Mouse (Mus musculus): Measurements from ENCODE around the gene Sox30.

Sox30 gene

DNA sequence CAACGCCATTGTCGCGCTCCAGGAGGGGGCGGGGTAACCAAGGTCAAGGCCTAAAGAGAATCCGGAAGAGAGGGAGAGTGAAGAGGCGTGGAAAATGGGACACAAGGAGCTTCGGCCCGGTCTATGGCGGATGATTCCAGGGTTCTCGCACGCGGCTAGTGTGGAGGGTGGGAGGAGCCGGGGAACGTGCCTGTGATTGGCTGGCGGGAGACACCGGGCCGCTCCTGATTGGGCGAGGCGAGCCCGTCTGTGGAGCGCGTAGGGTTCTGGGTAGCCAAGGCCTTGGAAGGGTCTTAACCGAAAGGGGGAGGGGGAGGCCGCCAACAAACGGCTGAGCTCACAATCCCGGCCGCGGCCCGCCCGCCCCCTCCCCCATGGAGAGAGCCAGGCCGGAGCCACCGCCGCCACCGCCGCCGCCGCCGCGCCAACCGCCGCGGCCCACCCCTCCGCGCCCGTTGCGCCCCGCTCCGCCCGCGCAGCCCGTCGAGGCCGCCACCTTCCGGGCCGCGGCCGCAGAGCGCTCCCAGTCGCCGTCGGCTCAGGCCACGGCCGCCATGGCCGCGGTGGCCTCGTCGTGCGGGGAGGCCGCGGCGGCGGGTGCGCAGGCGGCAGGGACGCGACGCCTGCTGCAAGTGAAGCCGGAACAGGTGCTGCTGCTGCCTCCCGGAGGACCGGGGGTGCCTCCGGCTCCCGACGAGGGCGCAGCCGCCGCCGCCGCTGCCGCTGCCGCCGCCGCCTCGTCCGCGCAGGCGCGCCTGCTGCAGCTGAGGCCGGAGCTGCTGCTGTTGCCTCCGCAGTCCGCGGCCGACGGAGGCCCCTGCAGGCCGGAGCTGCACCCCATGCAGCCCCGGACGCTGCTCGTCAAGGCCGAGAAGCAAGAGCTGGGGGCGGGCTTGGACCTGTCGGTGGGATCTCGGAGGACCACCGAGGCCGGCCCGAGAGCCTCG, at the start of gene Sox30:
Sox30 (plus strand) TSS at position 365 of the 947 bp plus-strand sequence.
- DNase-seq = peak; percentile 49 to 80

DNA sequence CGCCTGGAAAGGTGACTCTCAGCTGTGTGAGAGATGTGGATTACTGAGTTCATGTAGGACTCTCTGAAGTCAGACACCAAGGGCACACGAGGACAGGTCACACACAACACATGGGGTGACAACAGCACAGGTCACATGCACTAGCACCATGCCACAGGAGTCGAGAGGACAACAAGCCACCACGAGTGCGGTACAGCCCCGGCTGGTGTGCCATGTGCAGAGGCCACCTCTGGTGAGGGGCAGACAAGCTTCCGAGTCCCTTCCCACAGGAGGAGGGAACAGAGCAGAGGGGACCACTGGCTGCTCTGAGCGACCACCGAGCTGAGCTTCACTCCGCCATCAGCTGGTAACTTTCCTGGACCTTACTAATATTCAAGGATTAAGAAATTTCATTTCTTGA, 47.3 kb upstream of the Sox30 start:
- no peak for DNase-seq

DNA sequence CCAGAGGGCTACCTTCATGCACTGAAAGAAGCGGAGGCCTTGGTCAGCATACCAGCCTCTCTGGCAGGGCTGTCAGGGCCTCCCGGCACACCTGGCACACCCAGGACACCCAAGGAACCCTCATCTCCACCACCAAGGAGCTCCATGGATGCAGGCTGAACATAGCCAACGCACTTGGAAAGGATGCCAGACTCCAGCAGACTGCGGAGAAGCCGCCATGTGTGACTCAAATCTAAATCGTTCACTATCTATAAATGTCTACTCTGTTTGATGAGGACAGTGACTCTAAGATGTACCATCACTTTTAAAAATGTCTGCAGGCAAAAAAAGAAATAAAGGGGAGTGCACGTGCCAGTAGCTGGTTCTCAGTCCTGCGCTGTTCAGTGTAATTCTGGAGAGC, 42.6 kb upstream of the Sox30 start:
- DNase-seq = no peak

DNA sequence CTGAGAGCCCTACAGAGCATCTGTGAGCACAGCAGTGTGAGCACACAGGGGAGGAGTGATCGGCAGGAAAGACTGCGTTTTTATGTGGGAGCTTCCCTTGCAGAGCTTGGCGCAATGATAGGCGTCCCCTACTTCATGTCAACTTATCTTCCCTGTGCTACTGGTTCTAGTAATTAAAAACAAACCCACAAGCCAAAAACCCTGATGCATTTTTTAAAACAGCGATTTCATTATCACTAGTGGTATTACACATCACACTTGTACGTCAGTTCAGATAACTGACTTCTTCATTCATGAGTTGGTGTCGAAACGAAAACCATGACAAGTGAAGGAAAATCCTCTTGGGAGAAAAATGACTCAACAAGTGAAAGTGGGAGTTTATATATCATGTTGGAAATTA, 41.2 kb upstream of the Sox30 start:
- no peak for DNase-seq

DNA sequence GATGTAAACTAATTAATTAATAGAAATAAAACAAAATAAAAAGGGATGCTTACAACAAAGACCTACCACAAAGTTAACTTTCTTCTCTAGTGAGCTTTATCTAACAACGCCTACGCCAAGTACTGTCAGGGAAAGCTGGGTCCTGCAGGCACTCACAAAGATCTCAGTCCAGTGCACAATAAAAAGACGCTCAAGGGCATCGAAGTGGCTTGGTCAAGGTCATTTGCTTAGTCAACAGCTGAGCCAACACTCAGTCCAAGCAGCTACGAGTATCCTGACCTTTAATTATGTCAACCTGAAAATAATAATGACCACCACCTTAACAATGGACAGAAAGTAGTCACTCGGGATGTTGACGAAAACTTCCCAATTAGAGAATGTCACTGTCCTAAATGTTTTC, 37.8 kb upstream of the Sox30 start:
- DNase-seq = no peak

DNA sequence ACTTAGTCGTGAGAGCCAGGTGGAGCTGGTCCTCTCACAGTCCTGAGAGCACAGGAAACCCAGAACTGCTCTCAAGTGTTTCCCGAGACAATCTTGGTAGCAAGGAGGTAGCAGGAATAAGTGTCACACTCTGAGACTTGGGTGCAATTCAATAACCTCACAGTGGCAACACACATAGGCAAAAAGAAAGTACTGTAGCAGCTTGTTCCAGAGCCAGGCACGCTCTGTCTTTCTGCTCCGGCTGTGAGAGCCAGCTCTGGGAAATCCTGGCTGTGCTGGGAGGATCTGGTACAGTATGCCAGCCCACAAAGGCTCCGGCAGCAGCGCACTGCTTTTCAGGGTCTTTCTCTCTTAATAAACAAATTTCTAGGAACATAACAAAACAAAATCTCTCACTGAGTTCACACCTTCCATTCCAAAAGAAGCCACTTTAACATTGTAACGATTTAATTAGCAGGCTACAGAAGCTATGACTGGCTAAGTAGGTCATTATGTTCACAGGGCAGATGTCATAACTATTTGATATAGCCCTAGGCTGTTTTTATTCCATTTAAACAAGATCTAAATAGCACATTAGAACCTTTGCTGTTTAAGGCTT, 36.9 kb upstream of the Sox30 start:
- DNase-seq = no peak

DNA sequence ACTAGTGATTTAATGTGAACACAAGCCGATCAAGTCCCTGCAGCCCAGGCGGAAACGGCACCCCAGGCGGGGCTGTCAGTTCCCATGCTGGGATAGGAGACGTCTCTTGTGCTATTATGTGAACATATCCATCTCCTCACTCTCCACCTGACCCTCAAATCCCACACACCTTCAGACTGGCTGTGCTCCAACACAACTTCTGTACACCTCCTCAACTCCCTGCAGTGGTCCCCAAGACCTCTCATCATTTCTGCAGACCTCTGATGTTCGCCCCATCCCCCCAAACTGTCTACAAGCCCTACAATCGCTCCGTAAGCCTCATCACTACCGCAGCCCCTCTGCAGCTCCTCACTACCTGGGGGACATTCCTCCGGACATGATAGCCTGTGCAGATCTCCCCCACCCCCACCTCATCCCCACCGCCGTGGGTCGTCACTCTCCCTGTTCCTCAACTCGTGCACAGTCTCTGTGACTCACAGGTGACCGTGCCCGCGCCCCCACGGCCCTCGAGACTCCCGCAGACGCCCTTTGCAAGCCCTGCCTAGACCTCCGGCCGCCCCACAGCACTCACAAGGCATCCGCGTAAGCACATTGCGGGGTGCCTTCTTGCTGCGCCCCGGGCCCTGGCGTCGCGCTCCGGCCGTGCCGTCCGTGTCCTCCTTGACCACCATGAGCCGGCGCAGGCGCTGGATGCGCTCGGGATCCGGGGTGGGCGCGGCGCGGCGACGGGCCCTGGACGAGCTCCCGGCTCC, 36.0 kb upstream of the Sox30 start:
- DNase-seq = peak in 1 of 2 experiments; percentile 3

DNA sequence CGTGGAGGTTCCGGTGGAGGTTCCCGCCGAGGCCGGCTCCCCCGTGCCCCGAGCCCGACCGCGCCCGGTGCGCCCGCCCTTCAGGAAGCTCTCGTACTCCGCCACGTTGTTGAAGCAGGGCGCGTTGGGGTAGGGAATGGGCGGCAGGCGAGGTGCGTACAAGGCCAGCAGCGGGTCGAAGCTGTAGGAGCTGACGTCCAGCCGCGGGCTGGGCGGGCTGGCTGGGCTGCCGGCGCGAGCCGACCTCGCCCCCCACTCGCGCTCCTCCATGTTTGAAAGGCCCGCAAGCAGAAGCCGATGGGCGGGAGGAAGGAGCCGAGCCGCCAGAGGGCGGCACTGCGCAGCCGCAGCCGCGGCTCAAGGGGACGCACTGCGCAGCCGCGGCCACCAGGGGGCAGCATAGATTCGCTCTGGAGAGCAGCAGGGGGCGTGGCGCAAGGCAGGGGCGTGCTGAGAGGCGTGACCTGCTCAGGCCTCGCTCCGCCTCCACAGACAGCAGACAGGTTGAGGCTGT, 35.4 kb upstream of the Sox30 start, which contains the start of gene Lsm11:
Lsm11 (minus strand) TSS at position 293 of the 514 bp plus-strand sequence.
- peak; percentile 95 to 98 for DNase-seq

DNA sequence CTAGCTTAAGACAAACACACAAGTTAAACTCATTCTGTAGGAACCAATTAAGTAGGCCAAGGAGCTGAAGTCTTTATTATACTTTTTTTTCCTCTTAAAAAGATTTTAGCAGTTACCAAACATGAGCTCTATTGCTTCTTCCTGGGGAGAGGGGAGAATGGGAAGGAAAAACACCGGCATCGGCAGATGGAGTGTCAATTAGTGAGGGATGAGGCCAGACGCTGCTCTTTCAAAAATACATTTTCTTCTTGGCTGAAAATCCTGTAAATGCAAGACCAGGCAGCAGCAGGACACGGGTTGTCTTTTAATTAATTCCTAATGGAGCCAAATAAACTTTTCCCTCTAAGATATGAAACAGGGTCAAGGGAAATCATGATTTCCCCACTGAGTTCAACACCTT, 33.3 kb upstream of the Sox30 start:
- DNase-seq = no peak

DNA sequence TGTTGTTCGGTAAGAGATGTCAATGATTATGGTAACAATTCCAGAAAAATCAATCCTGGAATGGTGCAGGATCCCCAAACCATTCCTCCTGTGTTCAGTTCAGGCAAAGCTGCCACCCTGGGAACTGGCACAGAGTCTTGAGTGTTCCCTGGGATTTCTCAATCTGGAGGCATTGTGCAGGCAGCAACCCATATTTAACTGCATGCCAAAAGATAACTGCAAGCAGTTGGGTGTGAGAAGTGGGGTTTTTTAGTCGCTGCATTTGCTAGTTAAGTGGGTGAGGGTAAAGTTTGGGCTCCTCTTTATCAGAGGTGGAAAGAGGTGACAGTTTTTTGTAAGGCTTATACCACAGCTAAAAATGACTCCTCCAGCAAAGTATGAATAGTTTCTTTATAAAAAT, 32.6 kb upstream of the Sox30 start:
- no peak for DNase-seq

DNA sequence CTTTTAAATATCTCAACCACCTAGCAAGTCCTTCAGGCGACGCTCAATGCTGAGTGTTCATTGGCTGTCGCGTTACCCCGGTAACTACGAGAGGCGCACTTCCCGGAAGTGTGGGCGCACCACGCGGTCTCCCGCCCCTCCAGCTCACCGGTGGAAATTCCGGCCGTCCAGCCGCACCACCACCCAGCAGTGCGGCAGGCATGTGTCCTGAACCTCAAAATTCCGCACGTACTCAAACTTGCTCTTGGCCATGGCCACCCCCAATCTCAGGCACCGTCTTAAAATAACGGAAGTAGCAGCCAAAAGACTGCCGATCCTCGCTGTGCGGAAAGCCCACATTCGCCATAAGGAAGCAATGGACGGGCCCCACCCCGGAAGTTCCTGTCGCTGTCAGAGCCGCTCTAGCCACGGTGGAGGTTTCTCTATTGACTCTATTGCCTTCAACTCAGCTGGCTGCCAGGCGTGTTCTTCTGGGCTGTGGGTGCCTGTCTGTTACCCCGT, 24.9 kb upstream of the Sox30 start, which contains the start of gene Thg1l:
Thg1l (minus strand) TSS at position 368 of the 501 bp plus-strand sequence.
- peak; percentile 94 to 96 for DNase-seq

DNA sequence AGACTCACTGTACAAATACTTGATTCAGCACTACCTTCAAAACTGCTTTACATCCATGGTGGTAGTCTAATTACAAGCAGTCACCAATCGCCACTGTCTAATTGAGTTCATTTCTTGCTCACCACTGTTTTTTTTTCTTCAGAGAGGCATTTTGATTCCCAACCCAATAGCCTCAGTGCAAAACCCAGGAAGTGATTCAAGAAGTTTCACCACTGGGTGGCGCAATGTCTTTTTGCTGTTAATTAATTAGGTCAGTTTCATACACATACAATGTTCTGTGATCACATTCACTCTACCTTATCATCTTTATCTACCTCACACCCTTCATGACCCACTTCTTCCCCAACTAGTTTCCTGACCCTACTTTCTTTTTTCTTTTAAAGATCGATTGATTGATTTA, 20.5 kb upstream of the Sox30 start:
- DNase-seq = peak in 1 of 2 experiments; percentile 53

DNA sequence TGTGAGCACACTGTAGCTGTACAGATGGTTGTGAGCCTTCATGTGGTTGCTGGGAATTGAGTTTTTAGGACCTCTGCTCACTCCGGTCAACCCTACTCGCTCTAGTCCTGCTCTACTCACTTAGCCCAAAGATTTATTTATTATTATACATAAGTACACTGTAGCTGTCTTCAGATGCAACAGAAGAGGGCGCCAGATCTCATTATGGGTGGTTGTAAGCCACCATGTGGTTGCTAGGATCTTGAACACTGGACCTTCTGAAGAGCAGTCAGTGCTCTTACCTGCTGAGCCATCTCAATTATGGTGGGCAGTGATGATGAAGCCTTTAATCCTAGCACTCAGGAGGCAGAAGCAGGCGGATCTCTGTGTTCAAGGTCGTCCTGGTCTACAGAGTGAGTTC, 20.1 kb upstream of the Sox30 start:
- no peak for DNase-seq

DNA sequence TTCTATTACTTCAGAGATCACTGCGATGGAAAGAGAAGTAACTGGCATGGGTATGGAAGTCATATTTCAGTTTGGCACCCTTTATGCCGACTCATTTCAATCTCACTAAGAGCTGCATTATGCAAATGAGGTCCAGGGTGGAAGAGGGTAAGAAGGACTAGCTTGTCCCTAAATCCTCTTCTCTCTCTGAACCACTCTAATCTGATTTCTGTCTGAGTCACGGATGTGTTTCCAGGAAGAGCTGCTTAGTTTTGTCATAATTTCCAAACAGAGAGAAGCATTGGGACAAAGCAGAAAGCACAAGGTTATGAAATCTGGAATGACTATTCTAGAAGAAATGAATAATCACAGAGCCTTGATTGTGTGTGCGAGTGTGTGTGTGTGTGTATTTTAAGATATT, 13.2 kb upstream of the Sox30 start:
- DNase-seq = no peak

DNA sequence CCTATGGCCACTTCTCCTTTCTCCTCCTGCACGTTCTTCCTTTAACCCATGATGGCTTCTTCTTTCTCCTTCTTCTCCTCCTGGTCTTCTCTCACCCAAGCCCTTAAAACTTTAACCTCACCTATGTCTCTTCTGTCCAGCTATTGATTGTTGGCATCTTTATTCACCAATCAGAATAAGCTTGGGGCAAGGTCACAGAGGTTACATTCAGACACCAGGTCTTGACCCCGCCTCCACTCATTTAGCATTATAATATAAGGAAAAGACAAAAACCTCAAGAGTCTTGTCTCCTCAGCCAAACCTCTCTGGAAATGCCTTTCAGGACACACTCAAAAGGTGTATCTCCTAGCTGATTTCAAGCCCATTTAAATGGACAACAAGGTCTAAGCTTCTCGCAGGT, 11.6 kb upstream of the Sox30 start:
- no peak for DNase-seq

DNA sequence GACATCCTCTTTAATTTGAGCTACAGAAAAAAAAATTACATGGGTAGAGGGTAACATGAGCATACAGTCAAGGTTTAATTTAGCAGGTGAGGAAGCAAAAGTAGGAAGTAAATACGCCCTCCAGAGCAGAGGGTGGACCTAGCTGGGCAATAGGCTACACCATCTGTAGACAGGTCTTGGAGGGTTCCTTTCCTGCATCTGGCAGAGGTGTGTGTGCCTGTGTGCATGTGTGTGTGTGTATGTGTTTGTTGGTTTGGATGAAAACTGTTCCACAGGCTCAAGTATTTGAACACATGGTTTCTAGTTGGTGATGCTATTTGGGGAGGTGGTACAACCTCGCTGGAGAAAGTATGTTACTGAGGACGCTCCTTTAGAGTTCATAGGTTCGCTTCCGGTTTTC, 6.5 kb upstream of the Sox30 start:
- DNase-seq = no peak

DNA sequence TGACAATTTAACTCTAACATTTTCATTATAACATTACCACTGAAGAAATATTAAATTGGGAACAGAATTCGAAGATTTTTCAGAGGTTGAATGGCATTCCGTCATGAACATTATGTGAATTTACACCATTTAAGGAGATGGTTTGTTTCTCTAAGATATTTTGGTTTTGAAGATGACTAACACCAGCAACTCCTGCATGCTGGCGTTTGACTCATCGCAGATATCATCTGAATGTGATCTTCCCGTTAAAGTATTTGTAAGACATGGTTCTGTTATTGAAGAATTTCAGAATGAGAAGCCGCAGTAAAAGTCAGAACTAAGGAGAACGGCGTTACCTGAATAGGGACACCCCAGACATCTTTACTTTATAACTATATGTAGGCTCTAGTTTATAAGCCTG, 5.6 kb upstream of the Sox30 start:
- no peak for DNase-seq

DNA sequence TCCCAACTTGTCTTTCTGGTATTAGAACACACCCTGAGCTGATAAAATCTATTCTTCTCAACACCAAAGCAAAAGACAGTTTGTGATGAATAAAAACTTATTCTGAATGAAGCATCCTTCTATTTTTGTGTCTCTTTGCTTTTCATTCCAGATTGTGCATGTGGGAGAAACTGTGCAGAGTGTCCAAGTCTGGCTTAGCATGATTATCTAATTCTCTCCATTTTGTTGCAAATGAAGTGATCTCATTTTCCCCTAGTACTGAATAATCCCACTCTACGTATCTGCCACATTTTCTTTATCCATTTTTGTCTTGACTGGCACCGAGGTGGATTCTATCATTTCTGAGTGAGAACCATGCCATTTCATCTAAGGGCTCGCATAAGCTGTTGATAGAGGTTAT, 4.0 kb upstream of the Sox30 start:
- DNase-seq = no peak

DNA sequence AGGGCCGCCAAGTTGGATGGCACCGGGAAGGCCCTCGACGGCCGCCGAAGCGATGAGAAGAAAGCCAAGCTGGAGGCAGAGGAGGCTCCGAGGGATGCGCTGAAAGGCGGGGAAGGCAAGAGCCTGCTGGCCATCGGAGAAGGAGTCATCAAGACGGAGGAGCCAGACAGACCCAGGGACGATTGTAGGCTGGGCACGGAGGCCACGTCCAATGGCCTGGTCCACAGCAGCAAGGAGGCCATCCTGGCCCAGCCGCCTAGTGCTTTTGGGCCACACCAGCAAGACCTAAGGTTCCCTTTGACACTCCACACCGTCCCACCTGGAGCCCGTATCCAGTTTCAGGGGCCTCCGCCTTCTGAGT, 763 bp downstream of the Sox30 start:
- peak in 1 of 2 experiments; percentile 30 for DNase-seq

DNA sequence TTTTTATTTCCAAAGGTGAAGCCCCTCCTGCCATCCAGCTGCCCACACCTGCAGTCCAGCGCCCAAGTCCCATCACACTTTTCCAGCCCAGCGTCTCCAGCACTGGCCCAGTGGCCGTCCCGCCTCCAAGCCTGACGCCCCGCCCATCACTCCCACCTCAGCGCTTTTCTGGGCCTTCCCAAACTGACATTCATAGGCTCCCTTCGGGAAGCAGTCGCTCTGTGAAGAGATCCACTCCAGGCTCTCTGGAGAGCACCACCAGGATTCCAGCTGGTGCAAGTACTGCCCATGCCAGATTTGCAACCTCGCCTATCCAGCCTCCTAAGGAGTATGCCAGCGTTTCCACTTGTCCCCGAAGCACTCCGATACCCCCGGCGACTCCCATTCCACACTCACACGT, 11.5 kb downstream of the Sox30 start:
- DNase-seq = peak; percentile 16 to 48

DNA sequence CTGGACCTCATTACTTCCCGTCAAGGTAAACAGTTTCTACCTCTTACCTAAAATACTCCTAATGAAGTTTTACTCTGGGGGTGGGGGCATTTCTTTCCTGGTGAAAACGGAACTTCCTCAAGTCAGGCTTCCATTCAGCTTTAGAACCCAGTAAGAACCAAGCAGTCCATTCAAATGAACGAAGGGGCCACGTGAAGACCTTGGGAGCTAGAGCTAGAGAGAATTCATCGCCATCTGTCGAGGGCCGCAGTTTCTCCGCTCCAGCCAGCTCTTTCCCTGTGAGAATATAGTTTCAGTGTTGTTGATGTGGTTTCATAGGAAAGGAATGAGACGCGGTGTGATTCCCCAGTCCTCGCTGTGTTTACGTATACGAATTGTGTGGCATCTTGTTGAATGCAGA, 12.0 kb downstream of the Sox30 start:
- DNase-seq = no peak

DNA sequence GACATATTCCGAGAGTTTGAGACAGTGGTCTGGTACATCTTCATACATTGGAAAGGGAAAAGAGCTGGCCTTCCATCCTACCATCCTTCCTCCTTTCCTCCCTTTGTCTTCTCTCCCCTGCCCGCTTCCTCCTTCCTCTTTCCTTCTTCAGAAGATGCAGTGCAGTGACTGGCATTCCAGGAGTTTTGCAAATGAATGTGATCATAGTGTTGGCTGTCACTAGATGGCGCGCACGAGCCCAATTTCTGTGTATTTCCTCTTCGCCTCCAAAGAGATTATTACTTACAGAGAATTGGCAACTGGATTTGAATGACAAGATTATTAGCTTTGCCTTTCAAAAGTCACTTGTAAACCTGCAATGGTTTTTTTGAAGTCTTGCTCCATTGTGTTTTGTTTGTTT, 36.0 kb downstream of the Sox30 start:
- peak; percentile 56 to 83 for DNase-seq

DNA sequence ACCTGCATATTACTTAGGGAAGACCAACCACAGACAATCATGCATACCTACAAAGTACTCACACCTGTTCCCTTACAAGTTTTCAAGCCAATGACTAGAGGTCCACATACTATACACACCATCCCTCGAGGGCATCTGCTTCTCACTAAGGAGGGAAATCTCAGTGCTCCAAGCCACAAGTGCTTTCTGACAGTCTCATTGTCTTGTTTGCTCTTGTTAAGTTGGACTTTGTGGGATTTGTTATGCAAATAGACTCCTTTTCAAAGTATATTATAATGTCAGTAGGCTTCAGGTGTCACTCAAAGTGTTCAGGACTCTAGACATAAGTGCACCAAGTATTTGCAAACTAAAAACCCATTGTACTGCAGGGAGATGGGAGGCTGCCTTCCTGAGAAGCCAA, 40.1 kb downstream of the Sox30 start:
- DNase-seq = no peak

Data from kidney, postnatal 25 days (tissue).